Mouse (Mus musculus) urinary bladder, adult 2 months (tissue): Measurements from ENCODE around the gene Fchsd2. TPM values are rescaled to one million over a fixed set of nuclear protein-coding genes. Genes with fewer than 3 reads are reported as not detected.

ENCODE experiments used
- DNase-seq: peaks from one replicate; pipeline ENCODE4 v3.0.0; 2022; ENCODE audit warnings: low spot score
- polyA plus RNA-seq: library from polyadenylated mRNA; depleted of rRNA; stranded (reverse); fragments of >200 nt; gene quantifications from 2 replicates; pipeline ENCODE4 v1.2.3, GENCODE M21; 2012

Gene Fchsd2
- polyA plus RNA-seq, 1 experiment = 10.0 TPM

GRCm38 (mm10) chr7:101191326-101191969 lies 98.8 kb downstream of the Fchsd2 start:
- no peak for DNase-seq

GRCm38 (mm10) chr7:101210826-101211225 lies 118.2 kb downstream of the Fchsd2 start:
- DNase-seq = no peak

- no peak for DNase-seq
These were observed 121.0 kb downstream of the Fchsd2 start for GRCm38 (mm10) chr7:101213515-101214263.

- no peak for DNase-seq
These were observed 124.1 kb downstream of the Fchsd2 start for GRCm38 (mm10) chr7:101216724-101217123.

GRCm38 (mm10) chr7:101223501-101223900 lies 130.8 kb downstream of the Fchsd2 start:
- no peak for DNase-seq

GRCm38 (mm10) chr7:101229336-101229735 lies 136.7 kb downstream of the Fchsd2 start:
- DNase-seq = no peak

GRCm38 (mm10) chr7:101231458-101231857 lies 138.8 kb downstream of the Fchsd2 start:
- DNase-seq = no peak

GRCm38 (mm10) chr7:101232716-101233115 lies 140.1 kb downstream of the Fchsd2 start:
- no peak for DNase-seq

GRCm38 (mm10) chr7:101236712-101237473 lies 144.2 kb downstream of the Fchsd2 start:
- no peak for DNase-seq

GRCm38 (mm10) chr7:101248760-101249159 lies 156.1 kb downstream of the Fchsd2 start:
- DNase-seq = no peak

GRCm38 (mm10) chr7:101249173-101249572 lies 156.5 kb downstream of the Fchsd2 start:
- no peak for DNase-seq

GRCm38 (mm10) chr7:101253071-101253470 lies 160.4 kb downstream of the Fchsd2 start:
- no peak for DNase-seq

- no peak for DNase-seq
These were observed 165.8 kb downstream of the Fchsd2 start for GRCm38 (mm10) chr7:101258482-101258881.

GRCm38 (mm10) chr7:101261941-101262546 lies 169.4 kb downstream of the Fchsd2 start:
- DNase-seq = no peak

GRCm38 (mm10) chr7:101263511-101263910 lies 170.8 kb downstream of the Fchsd2 start:
- DNase-seq = no peak

GRCm38 (mm10) chr7:101267457-101268259 lies 175.0 kb downstream of the Fchsd2 start:
- DNase-seq = no peak

- no peak for DNase-seq
These were observed 178.9 kb downstream of the Fchsd2 start for GRCm38 (mm10) chr7:101271602-101272001.

GRCm38 (mm10) chr7:101272466-101273160 lies 179.9 kb downstream of the Fchsd2 start:
- no peak for DNase-seq

GRCm38 (mm10) chr7:101282721-101283120 lies 190.1 kb downstream of the Fchsd2 start:
- no peak for DNase-seq

GRCm38 (mm10) chr7:101284504-101284903 lies 191.8 kb downstream of the Fchsd2 start:
- DNase-seq = no peak

GRCm38 (mm10) chr7:101286891-101287290 lies 194.2 kb downstream of the Fchsd2 start:
- DNase-seq = no peak
